Mouse (Mus musculus) kidney, postnatal 10 days (tissue): ENCODE results near the gene Shox2.

Experiments used
- DNase-seq: peaks from one replicate; pipeline ENCODE4 v3.0.0; 2021; ENCODE audit warnings: mixed read lengths

Shox2 gene

GRCm38 (mm10) chr3:66981706-66982105, at the start of gene Shox2:
Shox2 (minus strand) TSS chr3:66981771.
- DNase-seq = peak; percentile 6

- DNase-seq = no peak
These were observed 15.2 kb upstream of the Shox2 start for GRCm38 (mm10) chr3:66996820-66997219.

- DNase-seq = no peak
These were observed 4.7 kb upstream of the Shox2 start for GRCm38 (mm10) chr3:66986287-66986560.

- DNase-seq = peak; percentile 87
These were observed 4.1 kb upstream of the Shox2 start for GRCm38 (mm10) chr3:66985539-66986286.

- no peak for DNase-seq
These were observed 1.9 kb upstream of the Shox2 start for GRCm38 (mm10) chr3:66983481-66983880.

GRCm38 (mm10) chr3:66982181-66982911, 775 bp upstream of the Shox2 start:
- peak; percentile 41 for DNase-seq

- peak; percentile 68 for DNase-seq
These were observed 390 bp downstream of the Shox2 start, which contains the start of gene Rsrc1 for GRCm38 (mm10) chr3:66981101-66981661. Rsrc1 (plus strand) TSS chr3:66981390.

- DNase-seq = peak; percentile 9
These were observed 1.2 kb downstream of the Shox2 start for GRCm38 (mm10) chr3:66980111-66980975.

- no peak for DNase-seq
These were observed 2.1 kb downstream of the Shox2 start for GRCm38 (mm10) chr3:66979491-66979890.

- peak; percentile 10 for DNase-seq
These were observed 2.9 kb downstream of the Shox2 start for GRCm38 (mm10) chr3:66978457-66979381.

GRCm38 (mm10) chr3:66977811-66978456, 3.6 kb downstream of the Shox2 start:
- DNase-seq = peak; percentile 9

GRCm38 (mm10) chr3:66976889-66977615, 4.5 kb downstream of the Shox2 start:
- DNase-seq = no peak

- DNase-seq = no peak
These were observed 7.1 kb downstream of the Shox2 start for GRCm38 (mm10) chr3:66974501-66974900.

GRCm38 (mm10) chr3:66973391-66973943, 8.1 kb downstream of the Shox2 start:
- peak; percentile 76 for DNase-seq

- no peak for DNase-seq
These were observed 9.2 kb downstream of the Shox2 start for GRCm38 (mm10) chr3:66972191-66972950.

- no peak for DNase-seq
These were observed 10.8 kb downstream of the Shox2 start for GRCm38 (mm10) chr3:66970661-66971331.

- DNase-seq = no peak
These were observed 11.3 kb downstream of the Shox2 start for GRCm38 (mm10) chr3:66970261-66970660.

- no peak for DNase-seq
These were observed 14.1 kb downstream of the Shox2 start for GRCm38 (mm10) chr3:66967508-66967907.

GRCm38 (mm10) chr3:66964884-66965283, 16.7 kb downstream of the Shox2 start:
- DNase-seq = no peak
